Mouse (Mus musculus): ENCODE measurements around the gene Fads1.

Fads1 gene

DNA sequence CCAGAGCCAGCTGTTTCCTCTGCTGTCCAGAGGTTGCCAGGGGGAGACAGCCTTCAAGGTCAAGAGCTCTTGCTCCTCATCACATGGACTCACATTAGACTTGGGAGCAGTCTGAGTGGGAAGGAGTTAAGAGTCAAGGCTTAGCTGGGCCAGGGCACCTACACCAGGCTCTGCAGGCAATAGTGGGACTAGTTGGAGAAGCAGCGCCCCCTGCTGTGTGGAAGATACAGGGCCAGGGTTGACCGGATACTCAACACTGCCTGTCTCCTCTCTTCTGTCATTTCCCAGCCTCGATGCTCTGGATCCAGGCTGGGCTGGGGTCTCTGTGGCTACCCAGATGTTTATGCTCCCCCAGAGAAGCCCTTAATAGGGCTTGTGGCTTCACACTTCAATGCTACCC is 61.5 kb downstream of the Fads1 start:
- DNase-seq (ENCODE audit: low read depth, low spot score): no peak

All from retina, adult 2 months (tissue).